13 mouse cellular contexts compared by ENCODE assay signal in genomic region chr9:108453458-108453857, GRCm38 (mm10). TPM values are rescaled to one million over a fixed set of nuclear protein-coding genes. Genes with fewer than 3 reads are reported as not detected.
DNase-seq lines count a peak whose midpoint lies in the region; ATAC-seq and TF ChIP-seq lines count a peak whose summit lies in the region.
"Had no signal": no experiment of that assay in that cellular context is flagged by ENCODE, and none has a peak within 500 bp of the region (broad histone marks: within the 10 kb centered on the region; RNA-seq: fewer than 3 reads in every experiment).

No protein-coding gene starts in this region.

- H3K4me2 ChIP-seq in heart, embryonic 12.5 days: no peak overlapping the region
- no peak overlapping the region for H3K4me2 ChIP-seq in liver, embryonic 13.5 days
- no peak overlapping the region for H3K4me2 ChIP-seq in liver, postnatal 0 days (ENCODE audit: low read depth, low read length)
- H3K4me2 ChIP-seq in hindbrain, embryonic 15.5 days: peak overlapping the region; percentile 82
- peak overlapping the region; percentile 83 for H3K4me2 ChIP-seq in neural tube, embryonic 15.5 days

- H3K9me3 ChIP-seq in heart, embryonic 12.5 days (replicated peaks): no peaks in the 10 kb centered on the region
- no peaks in the 10 kb centered on the region for H3K9me3 ChIP-seq in liver, embryonic 13.5 days (replicated peaks)
- no peaks in the 10 kb centered on the region for H3K9me3 ChIP-seq in liver, postnatal 0 days (ENCODE audit: low read length)
- H3K9me3 ChIP-seq in hindbrain, embryonic 15.5 days: no peaks in the 10 kb centered on the region
- H3K9me3 ChIP-seq in neural tube, embryonic 15.5 days (replicated peaks): no peaks in the 10 kb centered on the region

- H3K9ac ChIP-seq in heart, embryonic 12.5 days: peak overlapping the region; percentile 84; the same call in 1 of the 2 replicates
- 0 out of 2 replicates have a peak overlapping the region, but pooled peaks have one; percentile 14 for H3K9ac ChIP-seq in liver, embryonic 13.5 days
- H3K9ac ChIP-seq in liver, postnatal 0 days (replicated peaks): no peak overlapping the region
- peak overlapping the region; percentile 75; the same call in 1 of the 2 replicates for H3K9ac ChIP-seq in hindbrain, embryonic 15.5 days
- H3K9ac ChIP-seq in neural tube, embryonic 15.5 days (replicated peaks): peak overlapping the region; percentile 90

- no peak for DNase-seq in heart, postnatal 10 days
- DNase-seq in liver, embryonic 13.5 days: no peak
- DNase-seq in liver, postnatal 0 days: no peak
- DNase-seq in urinary bladder, postnatal 25 days (ENCODE audit: low spot score): no peak
- no peak for DNase-seq in spleen, postnatal 36 days (ENCODE audit: low spot score in 2 of 2)
- DNase-seq: kidney, adult 8-10 months had no signal

- ATAC-seq in heart, embryonic 12.5 days (ENCODE audit: insufficient number of reproducible peaks, low FRiP score): no peak
- no peak for ATAC-seq in liver, embryonic 13.5 days (ENCODE audit: low read depth)
- no peak for ATAC-seq in liver, postnatal 0 days
- ATAC-seq in hindbrain, embryonic 15.5 days (ENCODE audit: low FRiP score, low read depth): no peak
- ATAC-seq in neural tube, embryonic 15.5 days (ENCODE audit: low FRiP score): no peak

- no peak for TF ChIP-seq EP300 in liver, postnatal 0 days (IDR thresholded peaks at IDR 0.05; ENCODE audit: low read depth)

- H3K27ac ChIP-seq in heart, embryonic 12.5 days (ENCODE audit: poor library complexity, severe bottlenecking): no peak overlapping the region; the same call in 1 of the 2 replicates
- H3K27ac ChIP-seq in liver, embryonic 13.5 days: no peak overlapping the region
- H3K27ac ChIP-seq in liver, postnatal 0 days (ENCODE audit: low read depth): no peak overlapping the region
- H3K27ac ChIP-seq in hindbrain, embryonic 15.5 days (replicated peaks): peak overlapping the region; percentile 84
- peak overlapping the region; percentile 87 for H3K27ac ChIP-seq in neural tube, embryonic 15.5 days (replicated peaks)

- H3K4me1 ChIP-seq in heart, embryonic 12.5 days (replicated peaks): peaks cover 45% of the 10 kb centered on the region
- peaks cover 75% of the 10 kb centered on the region for H3K4me1 ChIP-seq in liver, embryonic 13.5 days (replicated peaks)
- peaks cover 24% of the 10 kb centered on the region for H3K4me1 ChIP-seq in liver, postnatal 0 days (ENCODE audit: insufficient read depth)
- peaks cover 46% of the 10 kb centered on the region for H3K4me1 ChIP-seq in hindbrain, embryonic 15.5 days (replicated peaks)
- peaks cover 50% of the 10 kb centered on the region for H3K4me1 ChIP-seq in neural tube, embryonic 15.5 days

- H3K27me3 ChIP-seq in heart, embryonic 12.5 days (replicated peaks): no peaks in the 10 kb centered on the region; the same call in 1 of the 2 replicates
- no peaks in the 10 kb centered on the region for H3K27me3 ChIP-seq in liver, embryonic 13.5 days
- H3K27me3 ChIP-seq in liver, postnatal 0 days (ENCODE audit: insufficient read depth, low read length): no peaks in the 10 kb centered on the region
- H3K27me3 ChIP-seq in hindbrain, embryonic 15.5 days: no peaks in the 10 kb centered on the region
- H3K27me3 ChIP-seq in neural tube, embryonic 15.5 days (replicated peaks): no peaks in the 10 kb centered on the region

- intact Hi-C loops in heart, postnatal 10 days (cut with DNase I): loop anchor here (5.0 kb wide), 1 partner anchor 71 kb away; no protein-coding TSS in a partner anchor

- H3K4me3 ChIP-seq in heart, embryonic 12.5 days: no peak overlapping the region
- no peak overlapping the region for H3K4me3 ChIP-seq in liver, embryonic 13.5 days (replicated peaks)
- H3K4me3 ChIP-seq in liver, postnatal 0 days (ENCODE audit: low read depth, low read length): no peak overlapping the region
- H3K4me3 ChIP-seq in hindbrain, embryonic 15.5 days: peak overlapping the region; percentile 72
- peak overlapping the region; percentile 74 for H3K4me3 ChIP-seq in neural tube, embryonic 15.5 days (replicated peaks)

- 76% methylated on average over 4 of the region's 4 CpGs for WGBS in heart, embryonic 12.5 days
- WGBS in liver, embryonic 13.5 days (ENCODE audit: insufficient replicate concordance): 73% methylated on average over 4 of the region's 4 CpGs
- WGBS in liver, postnatal 0 days (ENCODE audit: insufficient replicate concordance): 74% methylated on average over 4 of the region's 4 CpGs
- WGBS in hindbrain, embryonic 15.5 days: 80% methylated on average over 4 of the region's 4 CpGs
- 83% methylated on average over 4 of the region's 4 CpGs for WGBS in neural tube, embryonic 15.5 days

- peaks cover 7% of the 10 kb centered on the region for H3K36me3 ChIP-seq in heart, embryonic 12.5 days
- H3K36me3 ChIP-seq in liver, embryonic 13.5 days: peaks cover 7% of the 10 kb centered on the region
- no peaks in the 10 kb centered on the region for H3K36me3 ChIP-seq in liver, postnatal 0 days (replicated peaks; ENCODE audit: insufficient read depth, low read length)
- H3K36me3 ChIP-seq in hindbrain, embryonic 15.5 days: peaks cover 4% of the 10 kb centered on the region
- H3K36me3 ChIP-seq in neural tube, embryonic 15.5 days: peaks cover 7% of the 10 kb centered on the region; the same call in 1 of the 2 replicates

- no peak for TF ChIP-seq CTCF in liver, postnatal 0 days (IDR thresholded peaks at IDR 0.05; ENCODE audit: low read depth)

RNA-seq across cellular contexts. Expression of gene Ccdc71, which starts 6.9 kb away (rescaled TPM):
- 39.1 and 39.2 TPM in 2 replicates for polyA plus RNA-seq in heart, embryonic 12.5 days (2016; fragmentation: Nextera tagmentation; extraction: Ambion mirVana)
- 10 to 100 TPM; 27.7 to 31.3 TPM for total RNA-seq in heart, postnatal 10 days (2021)
- polyA plus RNA-seq in liver, embryonic 13.5 days (2015; fragmentation: Nextera tagmentation; extraction: Ambion mirVana): 23.5 and 26.0 TPM in 2 replicates
- polyA plus RNA-seq in liver, postnatal 0 days (2015; fragmentation: Nextera tagmentation; extraction: Ambion mirVana): 16.1 and 19.3 TPM in 2 replicates
- polyA plus RNA-seq in hindbrain, embryonic 15.5 days (2015; fragmentation: Nextera tagmentation; extraction: Ambion mirVana): 57.5 and 63.4 TPM in 2 replicates
- polyA plus RNA-seq in neural tube, embryonic 15.5 days (2015; fragmentation: Nextera tagmentation; extraction: Ambion mirVana): 53.7 and 64.4 TPM in 2 replicates

RNA-seq across cellular contexts. Expression of gene Klhdc8b, which starts 7.9 kb away (rescaled TPM):
- 96.5 and 99.1 TPM in 2 replicates for polyA plus RNA-seq in heart, embryonic 12.5 days (2016; fragmentation: Nextera tagmentation; extraction: Ambion mirVana)
- 10 to 100 TPM; 29.2 to 33.4 TPM for total RNA-seq in heart, postnatal 10 days (2021)
- 12.3 and 12.8 TPM in 2 replicates for polyA plus RNA-seq in liver, embryonic 13.5 days (2015; fragmentation: Nextera tagmentation; extraction: Ambion mirVana)
- polyA plus RNA-seq in liver, postnatal 0 days (2015; fragmentation: Nextera tagmentation; extraction: Ambion mirVana): 8.5 and 9.1 TPM in 2 replicates
- 67.5 and 70.8 TPM in 2 replicates for polyA plus RNA-seq in hindbrain, embryonic 15.5 days (2015; fragmentation: Nextera tagmentation; extraction: Ambion mirVana)
- 58.4 and 59.8 TPM in 2 replicates for polyA plus RNA-seq in neural tube, embryonic 15.5 days (2015; fragmentation: Nextera tagmentation; extraction: Ambion mirVana)

RNA-seq across cellular contexts. Expression of gene BC048562, which starts 17.2 kb away (rescaled TPM):
- polyA plus RNA-seq in heart, embryonic 12.5 days (2016; fragmentation: Nextera tagmentation; extraction: Ambion mirVana): not detected in 2 replicates
- not detected for total RNA-seq in heart, postnatal 10 days (2021)
- not detected in 2 replicates for polyA plus RNA-seq in liver, embryonic 13.5 days (2015; fragmentation: Nextera tagmentation; extraction: Ambion mirVana)
- not detected in 2 replicates for polyA plus RNA-seq in liver, postnatal 0 days (2015; fragmentation: Nextera tagmentation; extraction: Ambion mirVana)
- polyA plus RNA-seq in hindbrain, embryonic 15.5 days (2015; fragmentation: Nextera tagmentation; extraction: Ambion mirVana): not detected in 2 replicates
- not detected in 2 replicates for polyA plus RNA-seq in neural tube, embryonic 15.5 days (2015; fragmentation: Nextera tagmentation; extraction: Ambion mirVana)
- total RNA-seq: liver, adult 2 months had no signal
- polyA plus RNA-seq: C2C12; cortical plate, adult 2 months; liver, adult 2 months; myocyte had no signal

RNA-seq across cellular contexts. Expression of gene Ccdc36, which starts 25.2 kb away (rescaled TPM):
- 1.0 and 1.5 TPM in 2 replicates for polyA plus RNA-seq in heart, embryonic 12.5 days (2016; fragmentation: Nextera tagmentation; extraction: Ambion mirVana)
- total RNA-seq in heart, postnatal 10 days (2021): not detected
- polyA plus RNA-seq in liver, embryonic 13.5 days (2015; fragmentation: Nextera tagmentation; extraction: Ambion mirVana): 0.30 and 0.35 TPM in 2 replicates
- 0.08 TPM in 1 of 2 replicates, not detected in the other for polyA plus RNA-seq in liver, postnatal 0 days (2015; fragmentation: Nextera tagmentation; extraction: Ambion mirVana)
- 1.6 and 2.5 TPM in 2 replicates for polyA plus RNA-seq in hindbrain, embryonic 15.5 days (2015; fragmentation: Nextera tagmentation; extraction: Ambion mirVana)
- 1.3 and 1.7 TPM in 2 replicates for polyA plus RNA-seq in neural tube, embryonic 15.5 days (2015; fragmentation: Nextera tagmentation; extraction: Ambion mirVana)
- total RNA-seq: liver, adult 2 months had no signal
- polyA plus RNA-seq: C2C12; liver, adult 2 months; myocyte had no signal

RNA-seq across cellular contexts. Expression of gene Lamb2, which starts 26.1 kb away (rescaled TPM):
- 67.2 and 68.6 TPM in 2 replicates for polyA plus RNA-seq in heart, embryonic 12.5 days (2016; fragmentation: Nextera tagmentation; extraction: Ambion mirVana)
- total RNA-seq in heart, postnatal 10 days (2021): 100 to 1,000 TPM; 284 to 331 TPM
- polyA plus RNA-seq in liver, embryonic 13.5 days (2015; fragmentation: Nextera tagmentation; extraction: Ambion mirVana): 5.3 and 6.4 TPM in 2 replicates
- polyA plus RNA-seq in liver, postnatal 0 days (2015; fragmentation: Nextera tagmentation; extraction: Ambion mirVana): 2.7 and 3.9 TPM in 2 replicates
- polyA plus RNA-seq in hindbrain, embryonic 15.5 days (2015; fragmentation: Nextera tagmentation; extraction: Ambion mirVana): 24.1 and 25.1 TPM in 2 replicates
- 17.5 and 18.8 TPM in 2 replicates for polyA plus RNA-seq in neural tube, embryonic 15.5 days (2015; fragmentation: Nextera tagmentation; extraction: Ambion mirVana)

Comparison
In these comparisons a context has a peak if more than half of its experiments do, and no peak if none do; other contexts are left out.
1. H3K27ac ChIP-seq: peak in hindbrain, embryonic 15.5 days (single experiment) and neural tube, embryonic 15.5 days (single experiment); none in heart, embryonic 12.5 days (single experiment), liver, embryonic 13.5 days (single experiment) and liver, postnatal 0 days (single experiment).
2. H3K4me2 ChIP-seq: peak in hindbrain, embryonic 15.5 days (single experiment) and neural tube, embryonic 15.5 days (single experiment); none in heart, embryonic 12.5 days (single experiment), liver, embryonic 13.5 days (single experiment) and liver, postnatal 0 days (single experiment).
3. H3K4me3 ChIP-seq: peak in hindbrain, embryonic 15.5 days (single experiment) and neural tube, embryonic 15.5 days (single experiment); none in heart, embryonic 12.5 days (single experiment), liver, embryonic 13.5 days (single experiment) and liver, postnatal 0 days (single experiment).